Mouse (Mus musculus) T-helper 1 cell (primary cell): ENCODE data around the gene Grip2.

Experiments used
- in situ Hi-C: fragments of 300-600 bp; cut with MboI, MseI; formaldehyde crosslinking; loops from one replicate; pipeline ENCODE4 v1.15.1; 2025; ENCODE audit warnings: high pct_unique_total_duplicates

Gene Grip2

GRCm38 (mm10) chr6:91827016-91827570 lies at the start of gene Grip2:
Gene Grip2, minus strand, starts transcription at chr6:91827250.
- in situ Hi-C loops: no loop called here

- in situ Hi-C loops: no loop called here
Measured at GRCm38 (mm10) chr6:91872781-91873180, 45.7 kb upstream of the Grip2 start.

GRCm38 (mm10) chr6:91868091-91868490 lies 41.0 kb upstream of the Grip2 start:
- in situ Hi-C loops: no loop called here

- in situ Hi-C loops: no loop called here
Measured at GRCm38 (mm10) chr6:91865601-91866000, 38.6 kb upstream of the Grip2 start.

GRCm38 (mm10) chr6:91864595-91864994 lies 37.5 kb upstream of the Grip2 start:
- in situ Hi-C loops: no loop called here

- in situ Hi-C loops: no loop called here
Measured at GRCm38 (mm10) chr6:91862848-91863247, 35.8 kb upstream of the Grip2 start.

- in situ Hi-C loops: no loop called here
Measured at GRCm38 (mm10) chr6:91858339-91858738, 31.3 kb upstream of the Grip2 start.

GRCm38 (mm10) chr6:91852550-91852949 lies 25.5 kb upstream of the Grip2 start:
- in situ Hi-C loops: no loop called here

GRCm38 (mm10) chr6:91843628-91844153 lies 16.6 kb upstream of the Grip2 start:
- in situ Hi-C loops: no loop called here

- in situ Hi-C loops: no loop called here
Measured at GRCm38 (mm10) chr6:91842897-91843627, 16.0 kb upstream of the Grip2 start.

- in situ Hi-C loops: no loop called here
Measured at GRCm38 (mm10) chr6:91839010-91839871, 12.2 kb upstream of the Grip2 start.

GRCm38 (mm10) chr6:91832863-91833440 lies 5.9 kb upstream of the Grip2 start:
- in situ Hi-C loops: no loop called here

- in situ Hi-C loops: no loop called here
Measured at GRCm38 (mm10) chr6:91827926-91828325, 876 bp upstream of the Grip2 start.

GRCm38 (mm10) chr6:91818271-91818670 lies 8.8 kb downstream of the Grip2 start:
- in situ Hi-C loops: no loop called here

- in situ Hi-C loops: no loop called here
Measured at GRCm38 (mm10) chr6:91815976-91816375, 11.1 kb downstream of the Grip2 start.

- in situ Hi-C loops: no loop called here
Measured at GRCm38 (mm10) chr6:91813611-91814010, 13.4 kb downstream of the Grip2 start.

- in situ Hi-C loops: no loop called here
Measured at GRCm38 (mm10) chr6:91810007-91810406, 17.0 kb downstream of the Grip2 start.

GRCm38 (mm10) chr6:91808022-91808421 lies 19.0 kb downstream of the Grip2 start:
- in situ Hi-C loops: no loop called here

- in situ Hi-C loops: no loop called here
Measured at GRCm38 (mm10) chr6:91807169-91807568, 19.9 kb downstream of the Grip2 start.

GRCm38 (mm10) chr6:91804177-91804576 lies 22.9 kb downstream of the Grip2 start:
- in situ Hi-C loops: no loop called here

GRCm38 (mm10) chr6:91798496-91798895 lies 28.6 kb downstream of the Grip2 start:
- in situ Hi-C loops: no loop called here

- in situ Hi-C loops: no loop called here
Measured at GRCm38 (mm10) chr6:91796736-91797135, 30.3 kb downstream of the Grip2 start.
